Mouse (Mus musculus) heart, embryonic 13.5 days (tissue): Measurements from ENCODE around the gene Entpd6. TPM values are rescaled to one million over a fixed set of nuclear protein-coding genes. Genes with fewer than 3 reads are reported as not detected.

Experiments
- ATAC-seq: fragments of 200-750 bp; cut with Nextera tagmentation; 2 replicates; pipeline ENCODE4 v1.8.0; 2017; ENCODE audit warnings: moderate TSS enrichment; ENCODE audit not compliant: insufficient number of reproducible peaks, low FRiP score, low TSS enrichment; ENCODE audit errors: extremely low read depth
- H3K27ac ChIP-seq: fragments of 300-500 bp; sonication (generic); replicated peaks from 2 replicates; pipeline ENCODE4 v1.5.1; 2015; ENCODE audit warnings: moderate library complexity, mild to moderate bottlenecking, inconsistent platforms
- H3K27me3 ChIP-seq: fragments of 300-500 bp; sonication (generic); replicated peaks from 2 replicates; pipeline ENCODE4 v1.6.1; 2015; ENCODE audit warnings: mild to moderate bottlenecking, inconsistent platforms
- H3K36me3 ChIP-seq: fragments of 300-500 bp; sonication (generic); 2 replicates; pipeline ENCODE4 v1.6.1; 2015; ENCODE audit warnings: mild to moderate bottlenecking, inconsistent platforms
- H3K4me1 ChIP-seq: fragments of 300-500 bp; sonication (generic); 2 replicates; pipeline ENCODE4 v1.6.1; 2015; ENCODE audit warnings: inconsistent platforms
- H3K4me2 ChIP-seq: fragments of 300-500 bp; sonication (generic); 2 replicates; pipeline ENCODE4 v1.6.1; 2015; ENCODE audit warnings: inconsistent platforms, mild to moderate bottlenecking, moderate library complexity
- H3K4me3 ChIP-seq: fragments of 300-500 bp; sonication (generic); 2 replicates; pipeline ENCODE4 v1.5.1; 2015; ENCODE audit warnings: moderate library complexity, mild to moderate bottlenecking, inconsistent platforms
- H3K9ac ChIP-seq: fragments of 300-500 bp; sonication (generic); 2 replicates; pipeline ENCODE4 v1.6.1; 2015; ENCODE audit warnings: inconsistent platforms, mild to moderate bottlenecking, moderate library complexity
- H3K9me3 ChIP-seq: fragments of 300-500 bp; sonication (generic); 2 replicates; pipeline ENCODE4 v1.6.1; 2016; ENCODE audit warnings: inconsistent platforms
- WGBS: fragments of 180-500 bp; shearing (Covaris S2); methylation state at CpG from one replicate; pipeline ENCODE4 v1.1.7; 2015; ENCODE audit warnings: mixed read lengths; 5-methylcytosine and 5-hydroxymethylcytosine counted together
- polyA plus RNA-seq: library from polyadenylated mRNA; unstranded; fragments of >200 nt; fragmentation: Nextera tagmentation; extraction: Ambion mirVana; gene quantifications from 2 replicates; pipeline ENCODE4 v1.2.1, GENCODE M21; 2015

The Entpd6 gene
- polyA plus RNA-seq, 1 experiment from 2014 or later, result 23.1 TPM

GRCm38 (mm10) chr2:150765619-150766018 lies 16.8 kb downstream of the Entpd6 start:
- Histone ChIP-seq H3K36me3 (peaks cover 51% of the 10 kb centered on the region), H3K4me1 (peaks cover 58% of the 10 kb centered on the region), H3K4me3 (no peak overlapping the region), H3K9ac (peak overlapping the region; percentile 51), H3K4me2 (no peak overlapping the region), H3K27me3 (no peaks in the 10 kb centered on the region), H3K9me3 (peaks cover under 1% of the 10 kb centered on the region; the same call in 1 of the 2 replicates), H3K27ac (peak overlapping the region; percentile 98)
- no peak for ATAC-seq
- 36% methylated on average over 2 of the region's 2 CpGs for WGBS

- Histone ChIP-seq H3K36me3 (peaks cover 44% of the 10 kb centered on the region), H3K4me1 (peaks cover 64% of the 10 kb centered on the region), H3K4me2 (no peak overlapping the region), H3K9me3 (no peaks in the 10 kb centered on the region), H3K9ac (0 out of 2 replicates have a peak overlapping the region, but pooled peaks have one; percentile 26), H3K4me3 (no peak overlapping the region), H3K27ac (peak overlapping the region; percentile 98), H3K27me3 (no peaks in the 10 kb centered on the region)
- ATAC-seq, result no peak
- 68% methylated on average over 4 of the region's 4 CpGs for WGBS
These were observed 17.4 kb downstream of the Entpd6 start for GRCm38 (mm10) chr2:150766083-150766862.

- Histone ChIP-seq H3K4me2 (no peak overlapping the region), H3K4me3 (no peak overlapping the region), H3K9ac (peak overlapping the region; percentile 8), H3K9me3 (no peaks in the 10 kb centered on the region), H3K27me3 (no peaks in the 10 kb centered on the region), H3K36me3 (peaks cover 26% of the 10 kb centered on the region), H3K4me1 (peaks cover 86% of the 10 kb centered on the region), H3K27ac (peak overlapping the region; percentile 98)
- ATAC-seq, result no peak
- WGBS, result 34% methylated on average over 1 of the region's 1 CpGs
These were observed 19.8 kb downstream of the Entpd6 start for GRCm38 (mm10) chr2:150768678-150769077.

GRCm38 (mm10) chr2:150770747-150771146 lies 21.9 kb downstream of the Entpd6 start:
- Histone ChIP-seq H3K36me3 (peaks cover 19% of the 10 kb centered on the region; the same call in 1 of the 2 replicates), H3K4me1 (peaks cover 88% of the 10 kb centered on the region), H3K27ac (peak overlapping the region; percentile 98), H3K9ac (peak overlapping the region; percentile 72), H3K27me3 (no peaks in the 10 kb centered on the region), H3K9me3 (no peaks in the 10 kb centered on the region), H3K4me2 (peak overlapping the region; percentile 39), H3K4me3 (no peak overlapping the region)
- ATAC-seq, result peak; percentile 65; the same call in 1 of the 2 replicates
- 15% methylated on average over 1 of the region's 1 CpGs for WGBS

GRCm38 (mm10) chr2:150771169-150771568 lies 22.3 kb downstream of the Entpd6 start:
- no peak for ATAC-seq
- H3K9ac ChIP-seq, result peak overlapping the region; percentile 72
- peak overlapping the region; percentile 98 for H3K27ac ChIP-seq
- H3K4me1 ChIP-seq, result peaks cover 88% of the 10 kb centered on the region
- WGBS, result 54% methylated on average over 6 of the region's 6 CpGs
- no peak overlapping the region for H3K4me3 ChIP-seq
- H3K4me2 ChIP-seq, result peak overlapping the region; percentile 39
- H3K36me3 ChIP-seq, result peaks cover 19% of the 10 kb centered on the region; the same call in 1 of the 2 replicates
- no peaks in the 10 kb centered on the region for H3K27me3 ChIP-seq
- no peaks in the 10 kb centered on the region for H3K9me3 ChIP-seq

GRCm38 (mm10) chr2:150771996-150772395 lies 23.2 kb downstream of the Entpd6 start:
- ATAC-seq, result no peak
- H3K4me2 ChIP-seq, result peak overlapping the region; percentile 29
- H3K9me3 ChIP-seq, result no peaks in the 10 kb centered on the region
- WGBS, result 61% methylated on average over 8 of the region's 8 CpGs
- H3K9ac ChIP-seq, result peak overlapping the region; percentile 72
- no peaks in the 10 kb centered on the region for H3K27me3 ChIP-seq
- peak overlapping the region; percentile 98 for H3K27ac ChIP-seq
- peaks cover 14% of the 10 kb centered on the region; the same call in 1 of the 2 replicates for H3K36me3 ChIP-seq
- H3K4me1 ChIP-seq, result peaks cover 87% of the 10 kb centered on the region
- H3K4me3 ChIP-seq, result no peak overlapping the region

- Histone ChIP-seq H3K27me3 (no peaks in the 10 kb centered on the region), H3K9me3 (no peaks in the 10 kb centered on the region), H3K36me3 (peaks cover 9% of the 10 kb centered on the region; the same call in 1 of the 2 replicates), H3K4me2 (peak overlapping the region; percentile 29), H3K4me1 (peaks cover 82% of the 10 kb centered on the region), H3K4me3 (no peak overlapping the region), H3K27ac (peak overlapping the region; percentile 98), H3K9ac (peak overlapping the region; percentile 72; the same call in 1 of the 2 replicates)
- ATAC-seq, result peak; percentile 39
- WGBS, result 44% methylated on average over 10 of the region's 10 CpGs
These were observed 23.8 kb downstream of the Entpd6 start for GRCm38 (mm10) chr2:150772466-150773119.

- Histone ChIP-seq H3K9me3 (no peaks in the 10 kb centered on the region), H3K27me3 (no peaks in the 10 kb centered on the region), H3K4me2 (no peak overlapping the region), H3K4me3 (no peak overlapping the region), H3K9ac (no peak overlapping the region), H3K4me1 (peaks cover 32% of the 10 kb centered on the region), H3K36me3 (no peaks in the 10 kb centered on the region), H3K27ac (no peak overlapping the region)
- 75% methylated on average over 2 of the region's 2 CpGs for WGBS
- no peak for ATAC-seq
These were observed 34.0 kb downstream of the Entpd6 start for GRCm38 (mm10) chr2:150782801-150783200.

GRCm38 (mm10) chr2:150786251-150787180 lies 37.7 kb downstream of the Entpd6 start, which contains the start of gene Pygb:
Gene Pygb (plus strand): TSS chr2:150786735.
- Histone ChIP-seq H3K4me2 (peak within 1 kb of the TSS; percentile 81), H3K27ac (peak within 1 kb of the TSS; percentile 95), H3K9me3 (no peaks in the 10 kb centered on the region), H3K27me3 (no peaks in the 10 kb centered on the region), H3K4me1 (peaks cover 44% of the 10 kb centered on the region), H3K36me3 (peaks cover 14% of the 10 kb centered on the region), H3K9ac (peak within 1 kb of the TSS; percentile 96), H3K4me3 (peak within 1 kb of the TSS; percentile 92)
- peak; percentile 81 for ATAC-seq
- WGBS, result 3% methylated on average over 53 of the region's 58 CpGs

- H3K27ac ChIP-seq, result peak overlapping the region; percentile 95
- no peaks in the 10 kb centered on the region for H3K9me3 ChIP-seq
- no peak; the same call in 1 of the 2 replicates for ATAC-seq
- peaks cover 44% of the 10 kb centered on the region for H3K4me1 ChIP-seq
- H3K4me3 ChIP-seq, result peak overlapping the region; percentile 92
- H3K36me3 ChIP-seq, result peaks cover 22% of the 10 kb centered on the region
- peak overlapping the region; percentile 96 for H3K9ac ChIP-seq
- H3K4me2 ChIP-seq, result peak overlapping the region; percentile 81
- no peaks in the 10 kb centered on the region for H3K27me3 ChIP-seq
- WGBS, result under 1% methylated on average over 23 of the region's 23 CpGs
These were observed 38.5 kb downstream of the Entpd6 start for GRCm38 (mm10) chr2:150787234-150787771.
